Mouse (Mus musculus) stomach, postnatal 0 days (tissue): ENCODE data around the gene Nit2. TPM values are rescaled to one million over a fixed set of nuclear protein-coding genes. Genes with fewer than 3 reads are reported as not detected.

Experiments
- ATAC-seq: fragments of 200-750 bp; cut with Nextera tagmentation; 2 replicates; pipeline ENCODE4 v1.8.0; 2017; ENCODE audit not compliant: low FRiP score, low TSS enrichment
- DNase-seq: peaks from one replicate; pipeline ENCODE4 v3.0.0-alpha.2; 2016; ENCODE audit warnings: low spot score
- H3K27ac ChIP-seq: fragments of 300-500 bp; sonication (generic); replicated peaks from 2 replicates; pipeline ENCODE4 v1.5.1; 2014; ENCODE audit warnings: mild to moderate bottlenecking, control low read depth
- H3K27me3 ChIP-seq: fragments of 300-500 bp; sonication (generic); 2 replicates; pipeline ENCODE4 v1.6.1; 2014; ENCODE audit warnings: low read length; ENCODE audit not compliant: control insufficient read depth, insufficient read depth
- H3K36me3 ChIP-seq: fragments of 300-500 bp; sonication (generic); 2 replicates; pipeline ENCODE4 v1.6.1; 2014; ENCODE audit warnings: low read length, mixed read lengths; ENCODE audit not compliant: control insufficient read depth, insufficient read depth
- H3K4me1 ChIP-seq: fragments of 300-500 bp; sonication (generic); replicated peaks from 2 replicates; pipeline ENCODE4 v1.6.1; 2014; ENCODE audit warnings: antibody characterized with exemption; ENCODE audit not compliant: control insufficient read depth, insufficient read depth
- H3K4me2 ChIP-seq: fragments of 300-500 bp; sonication (generic); replicated peaks from 2 replicates; pipeline ENCODE4 v1.6.1; 2014; ENCODE audit warnings: low read depth, mild to moderate bottlenecking, control low read depth, moderate library complexity
- H3K4me3 ChIP-seq: fragments of 300-500 bp; sonication (generic); 2 replicates; pipeline ENCODE4 v1.5.1; 2014; ENCODE audit warnings: low read depth, low read length, control low read depth
- H3K9ac ChIP-seq: fragments of 300-500 bp; sonication (generic); 2 replicates; pipeline ENCODE4 v1.6.1; 2014; ENCODE audit warnings: mild to moderate bottlenecking, low read length, control low read depth, mixed read lengths
- H3K9me3 ChIP-seq: fragments of 300-500 bp; sonication (generic); 2 replicates; pipeline ENCODE4 v1.6.1; 2016; ENCODE audit warnings: low read length; ENCODE audit not compliant: control insufficient read depth
- CTCF ChIP-seq: IDR thresholded peaks from 2 replicates; pipeline ENCODE4 v1.5.1; 2016; ENCODE audit warnings: antibody characterized with exemption, low read depth, mild to moderate bottlenecking, moderate library complexity
- EP300 ChIP-seq: optimal IDR thresholded peaks from 2 replicates; pipeline ENCODE3; 2016; ENCODE audit warnings: antibody characterized with exemption
- WGBS: fragments of 180-500 bp; shearing (Covaris S2); extraction: QIAGEN DNeasy Blood & Tissue Kit; methylation state at CpG from one replicate; pipeline ENCODE4 v1.1.7; 2014; 5-methylcytosine and 5-hydroxymethylcytosine counted together
- polyA plus RNA-seq: library from polyadenylated mRNA; unstranded; fragments of >200 nt; fragmentation: Nextera tagmentation; extraction: Ambion mirVana; gene quantifications from 2 replicates; pipeline ENCODE4 v1.2.1, GENCODE M21; 2015

Nit2 gene
- polyA plus RNA-seq, result 40.2 and 41.3 TPM in 2 replicates

- peak within 1 kb of the TSS; percentile 76 for H3K9ac ChIP-seq
- ATAC-seq (peak; percentile 97), DNase-seq (peak; percentile 95)
- H3K36me3 ChIP-seq, result no peaks in the 10 kb centered on the region
- under 1% methylated on average over 58 of the region's 58 CpGs for WGBS
- peak within 1 kb of the TSS; percentile 92 for H3K27ac ChIP-seq
- H3K27me3 ChIP-seq, result no peaks in the 10 kb centered on the region
- no peaks in the 10 kb centered on the region for H3K9me3 ChIP-seq
- H3K4me3 ChIP-seq, result peak within 1 kb of the TSS; percentile 71
- peak within 1 kb of the TSS; percentile 66 for H3K4me2 ChIP-seq
- H3K4me1 ChIP-seq, result no peaks in the 10 kb centered on the region
- TF ChIP-seq CTCF, result peak; percentile 85
- TF ChIP-seq EP300, result no peak
Observed at GRCm38 (mm10) chr16:57166611-57167513, at the start of gene Nit2. TSS of gene Nit2 (minus strand) at chr16:57167341.

GRCm38 (mm10) chr16:57215957-57216356, 48.8 kb upstream of the Nit2 start:
- DNase-seq, result no peak
- Histone ChIP-seq H3K4me3 (no peak overlapping the region), H3K4me1 (no peaks in the 10 kb centered on the region), H3K4me2 (no peak overlapping the region), H3K36me3 (peaks cover 6% of the 10 kb centered on the region), H3K9ac (no peak overlapping the region), H3K9me3 (no peaks in the 10 kb centered on the region), H3K27me3 (no peaks in the 10 kb centered on the region), H3K27ac (no peak overlapping the region)
- no peak for ATAC-seq
- TF ChIP-seq CTCF, result no peak
- TF ChIP-seq EP300, result no peak

GRCm38 (mm10) chr16:57211037-57211436, 43.9 kb upstream of the Nit2 start:
- WGBS, result 87% methylated on average over 2 of the region's 2 CpGs
- H3K4me2 ChIP-seq, result no peak overlapping the region
- H3K36me3 ChIP-seq, result peaks cover 5% of the 10 kb centered on the region; the same call in 1 of the 2 replicates
- no peaks in the 10 kb centered on the region for H3K4me1 ChIP-seq
- H3K27ac ChIP-seq, result no peak overlapping the region
- no peak overlapping the region for H3K4me3 ChIP-seq
- DNase-seq (no peak), ATAC-seq (no peak)
- TF ChIP-seq EP300 (no peak), CTCF (no peak)
- H3K27me3 ChIP-seq, result no peaks in the 10 kb centered on the region
- no peaks in the 10 kb centered on the region for H3K9me3 ChIP-seq
- H3K9ac ChIP-seq, result no peak overlapping the region

DNA sequence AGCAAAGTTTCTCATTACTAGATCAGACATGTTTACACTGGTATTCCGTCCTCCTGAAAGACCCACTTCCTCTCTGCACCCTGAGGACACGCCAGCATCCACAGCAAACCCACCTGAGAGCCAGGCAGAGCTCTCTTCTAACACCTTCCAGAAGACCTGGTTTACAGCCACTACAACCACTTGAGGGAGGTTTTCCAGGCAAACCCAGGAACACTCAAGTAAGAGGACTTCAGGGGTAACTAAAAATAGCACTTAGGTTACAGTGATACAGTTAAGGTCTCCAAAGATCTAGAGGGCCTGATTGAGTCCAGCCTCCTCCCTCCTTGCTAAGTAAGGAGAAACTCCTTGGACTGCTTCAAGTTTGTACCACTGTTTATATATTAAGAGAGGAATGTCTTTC, 41.2 kb upstream of the Nit2 start:
- ATAC-seq (no peak), DNase-seq (no peak)
- Histone ChIP-seq H3K4me1 (no peaks in the 10 kb centered on the region), H3K27me3 (no peaks in the 10 kb centered on the region), H3K36me3 (peaks cover 5% of the 10 kb centered on the region; the same call in 1 of the 2 replicates), H3K9ac (no peak overlapping the region), H3K4me2 (no peak overlapping the region), H3K4me3 (no peak overlapping the region), H3K27ac (no peak overlapping the region), H3K9me3 (no peaks in the 10 kb centered on the region)
- TF ChIP-seq CTCF (no peak), EP300 (no peak)
- WGBS, result 71% methylated on average over 2 of the region's 2 CpGs

GRCm38 (mm10) chr16:57197281-57197680, 30.1 kb upstream of the Nit2 start:
- no peak for DNase-seq
- 66% methylated on average over 3 of the region's 3 CpGs for whole genome bisulfite sequencing
- no peak overlapping the region for H3K27ac ChIP-seq

DNA sequence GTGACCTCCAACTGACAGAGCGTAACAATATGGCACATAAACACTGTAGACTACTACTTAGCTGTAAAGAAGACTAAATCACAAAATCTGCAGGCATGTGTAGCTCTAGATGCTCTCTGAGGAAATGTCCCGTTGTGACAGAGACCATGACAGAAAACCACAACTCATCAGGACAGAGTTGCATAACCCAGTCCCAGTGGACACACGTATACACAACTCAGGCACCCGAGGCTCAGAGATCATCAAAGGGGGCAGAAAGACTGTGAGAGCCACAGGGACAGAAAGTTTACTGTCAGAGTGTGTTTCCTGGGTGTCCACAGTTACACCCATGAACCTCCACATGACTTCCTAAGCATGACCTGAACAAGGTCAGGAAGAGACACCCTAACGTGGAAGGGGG, 29.4 kb upstream of the Nit2 start:
- 86% methylated on average over 5 of the region's 5 CpGs for WGBS
- Histone ChIP-seq H3K9ac (no peak overlapping the region), H3K9me3 (no peaks in the 10 kb centered on the region), H3K36me3 (peaks cover 9% of the 10 kb centered on the region), H3K4me3 (no peak overlapping the region), H3K4me2 (no peak overlapping the region), H3K27me3 (no peaks in the 10 kb centered on the region), H3K27ac (no peak overlapping the region), H3K4me1 (no peaks in the 10 kb centered on the region)
- DNase-seq, result no peak
- no peak for TF ChIP-seq EP300
- TF ChIP-seq CTCF, result no peak
- no peak for ATAC-seq

More at GRCm38 (mm10) chr16:57197281-57197680, 30.1 kb upstream of the Nit2 start:
- no peak overlapping the region for H3K9ac ChIP-seq
- no peak for ATAC-seq
- no peaks in the 10 kb centered on the region for H3K9me3 ChIP-seq
- H3K27me3 ChIP-seq, result no peaks in the 10 kb centered on the region
- H3K4me3 ChIP-seq, result no peak overlapping the region
- no peak for TF ChIP-seq EP300
- peaks cover 3% of the 10 kb centered on the region for H3K36me3 ChIP-seq
- no peaks in the 10 kb centered on the region for H3K4me1 ChIP-seq
- no peak overlapping the region for H3K4me2 ChIP-seq
